Mouse (Mus musculus) embryonic stem cell, embryonic (primary cell): ENCODE measurements around the gene Nkx2-3.

Source experiments
- CTCF ChIA-PET, 4 experiments: fragments of 300-600 bp in 2 of 4; fragments of 350-600 bp in 2 of 4; sonication (Branson Sonifier 250); formaldehyde crosslinking; loops; one replicate each; lab custom pipeline; 2022; ENCODE audit warnings: inconsistent platforms in 2 of 4; lab: Charles Lee
- POLR2A ChIA-PET, 4 experiments: fragments of 300-600 bp in 2 of 4; fragments of 350-600 bp in 2 of 4; sonication (Branson Sonifier 250); formaldehyde crosslinking; loops; one replicate each; lab custom pipeline; 2022; ENCODE audit warnings: antibody characterized with exemption in 4 of 4, inconsistent platforms in 1 of 4; lab: Charles Lee

Nkx2-3 gene

GRCm38 (mm10) chr19:43611561-43611960 lies 564 bp upstream of the Nkx2-3 start:
- CTCF ChIA-PET, result interaction anchor here in 2 of 4 experiments (0.8 to 4.1 kb wide), 3 partner anchors 51 to 85 kb away, joined by 3 to 15 read pairs (median 4); no protein-coding TSS in a partner anchor
- POLR2A ChIA-PET, result interaction anchor here in 3 of 4 experiments (0.6 to 9.8 kb wide), 5 partner anchors 9 to 95 kb away, joined by 3 to 99 read pairs (median 3); partner anchors contain the start of gene Got1 (in 1 of the 3)

DNA sequence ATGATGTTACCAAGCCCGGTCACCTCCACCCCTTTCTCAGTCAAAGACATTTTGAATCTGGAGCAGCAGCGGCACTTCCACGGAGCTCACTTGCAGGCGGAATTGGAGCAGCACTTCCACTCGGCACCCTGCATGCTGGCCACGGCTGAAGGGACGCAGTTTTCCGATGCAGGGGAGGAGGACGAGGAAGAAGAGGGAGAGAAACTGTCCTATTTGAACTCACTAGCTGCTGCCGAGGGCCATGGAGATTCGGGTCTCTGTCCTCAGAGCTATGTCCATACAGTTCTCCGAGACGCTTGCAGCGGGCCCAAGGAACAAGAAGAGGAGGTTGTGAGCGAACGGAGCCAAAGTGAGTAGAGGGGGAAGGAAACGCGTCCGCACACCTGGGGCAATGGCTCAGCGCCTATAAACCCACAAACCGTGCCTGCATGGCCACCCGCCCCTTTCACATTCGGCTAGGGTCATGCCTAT lies 411 bp downstream of the Nkx2-3 start:
- POLR2A ChIA-PET, result interaction anchor here in 3 of 4 experiments (0.6 to 9.8 kb wide), 9 partner anchors 10 to 1413 kb away, joined by 3 to 99 read pairs (median 3); partner anchors contain the start of gene Got1 (in 2 of the 3)
- CTCF ChIA-PET, result interaction anchor here in 3 of 4 experiments (0.6 to 4.1 kb wide), 6 partner anchors 12 to 1091 kb away, joined by 3 to 15 read pairs (median 4); partner anchors contain the start of gene Got1 (in 1 of the 3)

DNA sequence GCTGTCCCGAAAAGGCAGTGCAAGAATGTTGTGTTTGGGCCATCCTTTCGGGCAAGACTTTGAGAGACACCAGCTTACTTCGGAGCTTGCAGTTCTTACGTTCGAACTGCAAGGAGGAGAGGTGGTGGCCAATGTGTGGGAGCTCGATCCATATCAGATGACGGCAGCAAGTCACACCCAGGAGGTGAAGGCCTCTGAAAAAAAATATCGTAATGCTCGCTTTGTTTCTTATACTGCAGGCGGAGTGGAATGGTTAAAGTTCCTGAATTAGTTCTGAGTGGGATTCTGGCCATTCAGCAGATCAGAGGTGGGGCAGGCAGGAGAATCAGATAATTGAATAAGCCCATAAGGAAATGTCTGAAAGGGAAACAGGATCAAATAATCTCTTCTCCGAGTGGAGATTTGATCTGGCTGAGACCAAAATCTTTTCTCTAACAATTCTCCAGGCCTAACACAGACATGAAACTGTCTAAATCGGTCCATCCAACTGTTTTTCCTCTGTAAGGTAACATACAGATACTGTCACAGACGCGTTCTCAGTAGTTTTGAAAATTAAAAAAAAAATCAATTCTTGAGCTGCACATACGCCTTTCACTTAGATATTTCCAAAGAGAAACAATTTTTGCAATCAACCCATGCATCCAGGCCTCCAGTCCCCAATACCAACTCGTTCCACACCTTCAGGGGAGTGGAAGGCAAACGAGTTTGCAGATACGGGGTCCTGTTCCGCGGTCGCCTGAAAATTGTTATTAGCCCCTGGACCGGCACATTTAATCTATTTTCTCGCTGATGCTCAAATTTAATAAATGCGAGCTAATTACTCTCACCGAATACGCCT lies 1.4 kb downstream of the Nkx2-3 start:
- ChIA-PET POLR2A (interaction anchor here in 3 of 4 experiments (0.6 to 9.8 kb wide), 11 partner anchors 9 to 106 kb away, joined by 3 to 99 read pairs (median 6); partner anchors contain the start of genes Got1 (in 2 of the 3) and Slc25a28 (in 2 of the 3)), CTCF (interaction anchor here in 3 of 4 experiments (0.7 to 4.1 kb wide), 8 partner anchors 8 to 704 kb away, joined by 3 to 15 read pairs (median 5); no protein-coding TSS in a partner anchor)

- POLR2A ChIA-PET, result interaction anchor here (0.7 to 9.8 kb wide), 9 partner anchors 12 to 121 kb away, joined by 3 to 99 read pairs (median 6); partner anchors contain the start of genes Slc25a28 (in 2 of the 4) and Got1 (in 1 of the 4)
- CTCF ChIA-PET, result interaction anchor here in 3 of 4 experiments (0.9 to 1.2 kb wide), 7 partner anchors 9 to 91 kb away, joined by 3 to 7 read pairs (median 3); partner anchors contain the start of gene Got1 (in 1 of the 3)
These were observed 2.4 kb downstream of the Nkx2-3 start for GRCm38 (mm10) chr19:43614341-43615073.

DNA sequence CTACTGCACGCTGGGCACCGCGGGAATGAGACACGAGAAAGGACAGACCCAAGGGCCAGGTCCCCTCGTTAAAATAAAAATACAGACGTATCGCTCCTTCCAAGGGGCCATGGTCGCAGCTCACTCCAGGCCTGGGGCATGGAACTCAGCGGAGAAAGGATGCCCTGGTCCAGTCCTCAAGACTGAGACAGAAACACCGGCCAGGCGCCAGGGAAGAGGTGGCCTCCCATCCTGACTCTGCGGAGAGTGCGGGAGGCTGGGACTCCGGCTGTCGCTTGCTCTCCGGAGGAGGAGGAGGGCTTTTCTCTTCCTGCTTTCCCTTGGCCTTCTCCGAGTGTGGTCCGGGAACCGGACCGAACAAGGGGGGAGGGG lies 2.9 kb downstream of the Nkx2-3 start:
- CTCF ChIA-PET, result interaction anchor here in 3 of 4 experiments (0.6 to 1.4 kb wide), 5 partner anchors 12 to 91 kb away, joined by 3 to 5 read pairs (median 3); partner anchors contain the start of gene Got1 (in 1 of the 3)
- POLR2A ChIA-PET, result interaction anchor here in 2 of 4 experiments (1.2 to 9.8 kb wide), 5 partner anchors 9 to 91 kb away, joined by 4 to 99 read pairs (median 6); partner anchors contain the start of genes Got1 (in 1 of the 2) and Slc25a28 (in 1 of the 2)

GRCm38 (mm10) chr19:43615571-43616414 lies 3.7 kb downstream of the Nkx2-3 start:
- ChIA-PET POLR2A (interaction anchor here (0.6 to 9.8 kb wide), 15 partner anchors 10 to 1469 kb away, joined by 3 to 99 read pairs (median 4); partner anchors contain the start of genes Slc25a28 (in 2 of the 4), Got1 (in 1 of the 4) and Marveld1 (in 1 of the 4)), CTCF (interaction anchor here (0.6 to 1.6 kb wide), 9 partner anchors 10 to 472 kb away, joined by 3 to 12 read pairs (median 5); partner anchors contain the start of gene Got1 (in 1 of the 4))

DNA sequence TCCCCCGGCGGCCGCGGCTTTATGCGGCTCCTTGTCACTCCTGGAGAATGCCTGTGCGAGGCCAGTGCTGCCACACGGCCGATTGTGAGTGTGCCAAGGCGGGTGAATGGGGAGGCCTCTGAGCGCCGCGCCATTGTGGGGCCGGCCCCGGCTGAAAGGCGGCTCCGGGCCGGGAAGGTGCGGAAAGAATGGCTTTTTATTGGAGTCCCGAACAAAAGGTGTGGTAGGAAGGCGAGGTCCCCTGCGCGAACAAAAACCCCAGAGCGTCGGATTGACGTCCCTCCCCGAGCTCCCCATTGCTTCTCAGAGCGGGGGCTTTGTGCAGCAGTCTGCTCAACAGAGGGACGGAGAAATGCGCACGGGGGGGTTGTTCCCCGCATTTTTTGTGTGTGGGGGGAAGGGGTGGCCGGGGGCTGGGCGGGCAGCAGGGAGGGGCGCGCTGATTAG lies 4.3 kb downstream of the Nkx2-3 start:
- POLR2A ChIA-PET, result interaction anchor here (0.6 to 9.8 kb wide), 15 partner anchors 10 to 1470 kb away, joined by 3 to 99 read pairs (median 4); partner anchors contain the start of genes Slc25a28 (in 2 of the 4), Got1 (in 1 of the 4) and Marveld1 (in 1 of the 4)
- CTCF ChIA-PET, result interaction anchor here in 3 of 4 experiments (0.6 to 1.6 kb wide), 8 partner anchors 10 to 473 kb away, joined by 3 to 12 read pairs (median 4); no protein-coding TSS in a partner anchor

DNA sequence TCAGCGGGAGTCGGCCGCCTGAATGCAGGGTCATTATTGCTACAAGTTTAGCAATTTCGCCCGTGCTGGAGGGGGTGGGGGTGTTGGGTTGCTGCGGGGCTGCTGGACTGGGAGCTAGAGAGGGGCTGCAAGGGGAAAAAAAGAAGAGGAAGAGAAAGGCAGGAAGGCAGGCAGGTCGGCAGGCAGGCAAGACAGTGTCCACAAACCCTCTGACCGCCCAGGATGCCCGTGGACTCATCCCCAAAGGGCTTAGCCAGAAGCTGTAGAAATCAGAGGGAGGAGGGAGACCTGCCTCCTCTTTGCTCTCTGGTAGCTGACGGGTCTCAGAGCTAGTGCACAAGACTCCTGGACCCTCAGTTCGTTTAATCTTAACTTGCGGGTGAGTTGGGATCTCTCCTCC lies 4.8 kb downstream of the Nkx2-3 start:
- ChIA-PET POLR2A (interaction anchor here in 2 of 4 experiments (0.6 to 9.8 kb wide), 7 partner anchors 11 to 332 kb away, joined by 3 to 99 read pairs (median 4); no protein-coding TSS in a partner anchor), CTCF (interaction anchor here in 2 of 4 experiments (0.6 to 1.6 kb wide), 5 partner anchors 43 to 473 kb away, joined by 3 to 5 read pairs (median 3); no protein-coding TSS in a partner anchor)

DNA sequence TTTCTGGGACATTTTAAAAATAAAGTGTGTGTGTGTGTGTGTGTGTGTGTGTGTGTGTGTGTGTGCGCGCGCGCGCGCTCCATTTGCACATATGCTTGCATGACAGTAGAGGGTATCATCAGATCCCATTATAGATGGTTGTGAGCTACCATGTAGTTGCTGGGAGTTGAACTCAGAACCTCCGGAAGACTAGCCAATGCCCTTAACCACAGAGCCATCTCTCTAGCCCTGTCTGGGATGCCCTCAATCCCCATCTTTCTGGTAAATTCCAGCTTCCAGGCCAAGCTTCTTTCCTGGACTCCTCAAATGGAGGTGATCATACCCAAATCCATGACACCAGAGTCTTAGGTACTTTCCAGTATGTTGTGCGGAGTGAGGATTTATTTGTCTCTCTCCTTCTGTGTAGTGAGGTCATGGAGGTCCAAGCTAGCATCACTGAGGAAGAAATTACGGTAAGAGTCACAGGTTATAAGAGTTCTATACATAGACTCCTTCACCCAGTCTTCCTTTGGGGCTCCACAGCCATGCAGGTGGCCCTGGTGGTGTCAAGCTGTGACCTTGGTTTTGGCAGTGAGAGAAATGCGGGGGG lies 5.7 kb downstream of the Nkx2-3 start:
- POLR2A ChIA-PET, result interaction anchor here in 3 of 4 experiments (0.7 to 9.8 kb wide), 11 partner anchors 9 to 469 kb away, joined by 3 to 99 read pairs (median 4); partner anchors contain the start of genes Got1 (in 1 of the 3) and Slc25a28 (in 1 of the 3)
- CTCF ChIA-PET, result interaction anchor here in 3 of 4 experiments (0.6 to 1.5 kb wide), 6 partner anchors 12 to 135 kb away, joined by 3 to 6 read pairs (median 4); partner anchors contain the start of genes Cox15 (in 1 of the 3) and Cutc (in 1 of the 3)

- CTCF ChIA-PET, result interaction anchor here in 2 of 4 experiments (0.8 to 1.5 kb wide), 7 partner anchors 12 to 134 kb away, joined by 3 to 4 read pairs (median 3); partner anchors contain the start of genes Cox15 (in 1 of the 2) and Cutc (in 1 of the 2)
- POLR2A ChIA-PET, result interaction anchor here (0.5 to 9.8 kb wide), 16 partner anchors 8 to 1779 kb away, joined by 3 to 99 read pairs (median 4); partner anchors contain the start of genes Got1 (in 1 of the 4) and Slc25a28 (in 1 of the 4)
These were observed 6.4 kb downstream of the Nkx2-3 start for GRCm38 (mm10) chr19:43618505-43619030.

DNA sequence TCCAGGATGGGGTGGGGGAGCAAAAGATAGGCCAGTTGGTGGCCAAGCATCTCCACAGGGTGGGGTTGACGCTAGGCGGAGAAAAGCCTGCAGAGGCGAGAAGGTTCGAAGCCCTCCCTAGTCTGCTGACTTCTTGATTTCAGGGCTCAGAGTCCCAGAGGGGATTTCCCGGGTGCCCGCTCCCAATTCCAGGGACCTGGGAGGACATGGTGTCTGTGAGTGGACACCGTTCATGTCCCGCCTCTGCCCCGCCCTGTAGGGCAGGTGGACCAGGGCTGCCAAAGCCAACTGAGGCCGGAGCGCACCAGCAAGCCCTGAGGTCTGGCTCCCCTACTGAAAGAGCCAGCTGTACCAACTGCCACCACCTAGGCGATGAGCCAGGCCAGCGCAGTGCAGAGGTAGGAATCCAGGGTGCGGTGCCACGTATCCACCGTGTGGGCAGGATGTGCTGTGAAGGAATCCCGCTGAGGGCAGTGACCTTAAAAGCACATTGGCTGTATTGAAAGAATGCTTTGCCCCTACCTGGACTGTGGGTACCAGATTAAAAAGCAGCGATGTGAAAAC lies 7.9 kb downstream of the Nkx2-3 start:
- POLR2A ChIA-PET, result interaction anchor here in 2 of 4 experiments (1.0 to 9.8 kb wide), 4 partner anchors 10 to 99 kb away, joined by 4 to 99 read pairs (median 10); partner anchors contain the start of gene Slc25a28 (in 1 of the 2)
- CTCF ChIA-PET, result interaction anchor here in 2 of 4 experiments (0.6 to 2.2 kb wide), 3 partner anchors 90 to 176 kb away, joined by 3 to 9 read pairs (median 6); no protein-coding TSS in a partner anchor

DNA sequence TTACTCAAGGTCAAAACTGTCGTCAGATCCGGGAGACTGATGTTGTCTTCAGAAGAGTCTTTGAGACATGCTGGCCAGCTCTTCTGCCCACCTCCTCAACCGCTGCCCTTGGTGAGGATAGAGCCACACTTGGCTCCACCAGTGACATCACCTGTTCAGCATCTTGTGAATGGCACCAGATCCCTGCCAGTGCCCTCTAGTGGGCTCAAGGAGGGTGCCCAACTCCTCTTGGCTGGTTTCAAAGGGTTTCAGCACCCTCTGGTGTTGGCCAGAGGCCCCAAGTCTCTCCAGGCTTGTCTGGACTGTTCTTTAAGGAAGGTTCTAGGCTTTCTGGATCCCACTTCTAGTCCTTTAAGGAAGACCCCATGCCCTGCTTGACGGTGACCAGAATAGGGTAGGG lies 11.8 kb downstream of the Nkx2-3 start:
- POLR2A ChIA-PET, result interaction anchor here in 3 of 4 experiments (0.6 to 2.9 kb wide), 5 partner anchors 18 to 94 kb away, joined by 3 to 7 read pairs (median 4); partner anchors contain the start of gene Slc25a28 (in 1 of the 3)
- CTCF ChIA-PET, result interaction anchor here (0.5 to 3.4 kb wide), 17 partner anchors 10 to 580 kb away, joined by 3 to 55 read pairs (median 3); partner anchors contain the start of genes Got1 (in 2 of the 4), Cox15 (in 1 of the 4) and Cutc (in 1 of the 4)

GRCm38 (mm10) chr19:43626160-43626559 lies 14.0 kb downstream of the Nkx2-3 start:
- CTCF ChIA-PET, result interaction anchor here in 3 of 4 experiments (0.6 to 2.5 kb wide), 7 partner anchors 24 to 305 kb away, joined by 3 to 14 read pairs (median 3); no protein-coding TSS in a partner anchor
- POLR2A ChIA-PET, result interaction anchor here in 3 of 4 experiments (0.7 to 1.2 kb wide), 6 partner anchors 8 to 194 kb away, joined by 3 to 6 read pairs (median 4); no protein-coding TSS in a partner anchor

DNA sequence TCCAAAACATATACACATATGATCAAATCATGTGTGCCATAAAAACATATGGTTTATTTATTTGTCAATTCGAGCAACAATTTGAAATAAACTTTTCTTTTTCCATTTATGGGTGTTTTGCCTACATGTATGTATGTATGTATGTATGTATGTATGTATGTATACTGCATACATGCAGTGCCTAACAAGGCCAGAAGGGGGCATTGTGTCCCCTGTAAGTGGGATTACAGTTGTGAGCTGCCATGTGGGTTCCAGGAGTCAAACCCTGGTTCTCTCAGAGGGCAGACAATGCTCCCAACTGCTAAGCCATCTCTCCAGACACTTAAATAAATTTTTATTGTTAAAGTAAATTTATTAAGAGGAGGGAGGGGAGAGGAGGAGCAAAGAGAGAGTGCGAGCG lies 15.2 kb downstream of the Nkx2-3 start:
- ChIA-PET POLR2A (interaction anchor here in 1 of 4 experiments (0.5 to 1.2 kb wide), 2 partner anchors 9 to 391 kb away, joined by 3 to 4 read pairs; no protein-coding TSS in a partner anchor), CTCF (interaction anchor here in 1 of 4 experiments (0.6 to 2.5 kb wide), 6 partner anchors 19 to 630 kb away, joined by 3 to 14 read pairs (median 3); no protein-coding TSS in a partner anchor)
